Mouse (Mus musculus): ENCODE data around the gene Tmem267. TPM values are rescaled to one million over a fixed set of nuclear protein-coding genes. Genes with fewer than 3 reads are reported as not detected.

Gene Tmem267
- total RNA-seq, 4 experiments from 2014 or later: 24.0 to 39.4 (median 27.1) TPM

Other genes starting within 250 kb of the Tmem267 start
- 100 to 1,000 TPM in 3 of 4 experiments, 10 to 100 TPM in 1; 99.3 to 111 (median 105) TPM for gene Paip1, start 59.4 kb upstream of the Tmem267 start, total RNA-seq (2022)
- 10 to 100 TPM; 20.2 to 28.5 (median 27.5) TPM for gene 4833420G17Rik, start 25.3 kb upstream of the Tmem267 start, total RNA-seq (2022)
- 1 to 10 TPM; 1.9 to 3.7 (median 2.2) TPM for gene 3110070M22Rik, start 344 bp downstream of the Tmem267 start, total RNA-seq (2022)
- 1 to 10 TPM; 1.3 to 2.2 (median 1.7) TPM for gene Ccl28, start 135.8 kb downstream of the Tmem267 start, total RNA-seq (2022)
- 100 to 1,000 TPM; 196 to 290 (median 240) TPM for gene Hmgcs1, start 202.3 kb downstream of the Tmem267 start, total RNA-seq (2022)

Measured in layer of hippocampus, adult 8-10 months (tissue).